ENCODE assay signal across 9 mouse cellular contexts in the genomic region with DNA sequence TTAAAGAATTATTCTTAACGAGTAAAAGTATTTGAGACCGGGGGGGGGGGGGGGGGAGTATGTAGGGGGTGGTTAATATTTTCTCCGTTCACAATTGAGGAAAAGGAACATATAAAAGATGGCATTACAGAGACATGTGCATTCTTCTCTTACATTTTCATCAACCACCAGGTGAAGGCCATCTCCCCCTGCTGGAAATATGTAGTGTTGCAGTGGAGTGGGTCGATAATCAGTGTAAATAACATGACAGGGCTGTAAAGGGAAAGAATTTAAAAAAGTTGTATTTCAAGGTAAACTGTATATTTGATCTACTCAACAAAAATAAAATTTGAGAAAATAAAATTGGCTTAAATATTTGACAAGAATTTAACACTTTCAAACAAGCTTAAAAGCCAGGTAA. TPM values are rescaled to one million over a fixed set of nuclear protein-coding genes. Genes with fewer than 3 reads are reported as not detected.
DNase-seq lines count a peak whose midpoint lies in the region; ATAC-seq and TF ChIP-seq lines count a peak whose summit lies in the region.
"Had no signal": no experiment of that assay in that cellular context is flagged by ENCODE, and none has a peak within 500 bp of the region (broad histone marks: within the 10 kb centered on the region; RNA-seq: fewer than 3 reads in every experiment).

No protein-coding gene starts in this region.

- TF ChIP-seq CTCF in lung, embryonic 14.5 days (IDR thresholded peaks at IDR 0.05; ENCODE audit: low read depth), result peak; percentile 83

- peaks cover 62% of the 10 kb centered on the region for H3K36me3 ChIP-seq in forebrain, embryonic 14.5 days (ENCODE audit: control insufficient read depth, insufficient read depth, low read length)
- peaks cover 44% of the 10 kb centered on the region for H3K36me3 ChIP-seq in forebrain, embryonic 15.5 days
- peaks cover 83% of the 10 kb centered on the region for H3K36me3 ChIP-seq in liver, embryonic 12.5 days
- peaks cover 69% of the 10 kb centered on the region for H3K36me3 ChIP-seq in lung, embryonic 14.5 days (ENCODE audit: insufficient read depth)

- no peaks in the 10 kb centered on the region for H3K27me3 ChIP-seq in forebrain, embryonic 14.5 days (replicated peaks; ENCODE audit: control insufficient read depth, insufficient read depth, low read length)
- H3K27me3 ChIP-seq in forebrain, embryonic 15.5 days, result no peaks in the 10 kb centered on the region
- no peaks in the 10 kb centered on the region for H3K27me3 ChIP-seq in liver, embryonic 12.5 days (replicated peaks)
- no peaks in the 10 kb centered on the region for H3K27me3 ChIP-seq in lung, embryonic 14.5 days (ENCODE audit: insufficient read depth, low read length)
- H3K27me3 ChIP-seq: limb, embryonic 12.5 days had no signal

- H3K9me3 ChIP-seq in forebrain, embryonic 14.5 days (replicated peaks; ENCODE audit: control insufficient read depth, low read length), result no peaks in the 10 kb centered on the region
- no peaks in the 10 kb centered on the region for H3K9me3 ChIP-seq in forebrain, embryonic 15.5 days
- H3K9me3 ChIP-seq in liver, embryonic 12.5 days (replicated peaks), result no peaks in the 10 kb centered on the region
- H3K9me3 ChIP-seq in lung, embryonic 14.5 days (ENCODE audit: low read depth, low read length), result no peaks in the 10 kb centered on the region
- H3K9me3 ChIP-seq: limb, embryonic 12.5 days had no signal

- H3K4me3 ChIP-seq in forebrain, embryonic 14.5 days (ENCODE audit: low read depth, low read length), result no peak overlapping the region
- H3K4me3 ChIP-seq in forebrain, embryonic 15.5 days, result no peak overlapping the region
- no peak overlapping the region for H3K4me3 ChIP-seq in liver, embryonic 12.5 days
- no peak overlapping the region for H3K4me3 ChIP-seq in lung, embryonic 14.5 days (ENCODE audit: low read depth, low read length)
- H3K4me3 ChIP-seq: limb, embryonic 12.5 days had no signal

- ATAC-seq in forebrain, embryonic 14.5 days, result no peak
- ATAC-seq in forebrain, embryonic 15.5 days (replicated peaks), result no peak
- no peak for ATAC-seq in liver, embryonic 12.5 days
- ATAC-seq in activated CD4-positive, CD25-positive, alpha-beta regulatory T cell, adult 4 months, result peak; percentile 49
- ATAC-seq in lung, embryonic 14.5 days (ENCODE audit: insufficient read depth), result no peak

- no peak overlapping the region for H3K9ac ChIP-seq in forebrain, embryonic 14.5 days (ENCODE audit: low read length)
- no peak overlapping the region for H3K9ac ChIP-seq in forebrain, embryonic 15.5 days (replicated peaks)
- H3K9ac ChIP-seq in liver, embryonic 12.5 days, result no peak overlapping the region
- no peak overlapping the region for H3K9ac ChIP-seq in lung, embryonic 14.5 days
- H3K9ac ChIP-seq: limb, embryonic 12.5 days had no signal

- H3K27ac ChIP-seq in forebrain, embryonic 14.5 days (ENCODE audit: low read depth, low read length), result no peak overlapping the region
- H3K27ac ChIP-seq in forebrain, embryonic 15.5 days (replicated peaks), result no peak overlapping the region
- no peak overlapping the region for H3K27ac ChIP-seq in liver, embryonic 12.5 days
- no peak overlapping the region for H3K27ac ChIP-seq in lung, embryonic 14.5 days (ENCODE audit: low read depth)
- H3K27ac ChIP-seq: limb, embryonic 12.5 days had no signal

- DNase-seq in forebrain, embryonic 14.5 days (ENCODE audit: low spot score), result peak; percentile 69
- DNase-seq in liver, result peak; percentile 42
- peak; percentile 34 for DNase-seq in forelimb bud, embryonic 11.5 days (ENCODE audit: low read depth, low spot score)
- peak; percentile 81 for DNase-seq in lung, embryonic 14.5 days
- DNase-seq in thymus, postnatal 0 days (ENCODE audit: low spot score), result peak; percentile 57

- 74% methylated on average over 4 of the region's 4 CpGs for WGBS in forebrain, embryonic 14.5 days
- WGBS in forebrain, embryonic 15.5 days, result 69% methylated on average over 4 of the region's 4 CpGs
- WGBS in liver, embryonic 12.5 days (ENCODE audit: insufficient replicate concordance), result 66% methylated on average over 4 of the region's 4 CpGs
- WGBS in lung, embryonic 14.5 days, result 66% methylated on average over 4 of the region's 4 CpGs

- H3K4me2 ChIP-seq in forebrain, embryonic 14.5 days (ENCODE audit: low read length), result no peak overlapping the region
- no peak overlapping the region for H3K4me2 ChIP-seq in forebrain, embryonic 15.5 days (replicated peaks)
- H3K4me2 ChIP-seq in liver, embryonic 12.5 days, result no peak overlapping the region
- no peak overlapping the region for H3K4me2 ChIP-seq in lung, embryonic 14.5 days
- H3K4me2 ChIP-seq: limb, embryonic 12.5 days had no signal

- H3K4me1 ChIP-seq in forebrain, embryonic 14.5 days (ENCODE audit: control insufficient read depth, insufficient read depth, low read length), result no peaks in the 10 kb centered on the region
- H3K4me1 ChIP-seq in forebrain, embryonic 15.5 days, result no peaks in the 10 kb centered on the region
- H3K4me1 ChIP-seq in liver, embryonic 12.5 days, result no peaks in the 10 kb centered on the region
- no peaks in the 10 kb centered on the region for H3K4me1 ChIP-seq in lung, embryonic 14.5 days (ENCODE audit: insufficient read depth)
- H3K4me1 ChIP-seq: limb, embryonic 12.5 days had no signal

RNA-seq across cellular contexts. Expression of gene Mtrex, which starts 17.5 kb away (rescaled TPM):
- polyA plus RNA-seq in forebrain, embryonic 14.5 days (2014; fragmentation: Nextera tagmentation; extraction: Ambion mirVana), result 70.6 and 77.9 TPM in 2 replicates
- polyA plus RNA-seq in forebrain, embryonic 15.5 days (2015; fragmentation: Nextera tagmentation; extraction: Ambion mirVana), result 65.0 and 67.7 TPM in 2 replicates
- polyA plus RNA-seq in liver, embryonic 12.5 days (2016; fragmentation: Nextera tagmentation; extraction: Ambion mirVana), result 62.8 and 64.8 TPM in 2 replicates
- 10 to 100 TPM; 65.2 to 68.1 TPM for polyA plus RNA-seq in activated CD4-positive, CD25-positive, alpha-beta regulatory T cell, adult 4 months (2017; shearing (Covaris generic))
- polyA plus RNA-seq in lung, embryonic 14.5 days (2014; fragmentation: Nextera tagmentation; extraction: Ambion mirVana), result 82.5 and 83.0 TPM in 2 replicates
- polyA plus RNA-seq in thymus, postnatal 0 days (2015; fragmentation: Nextera tagmentation; extraction: Ambion mirVana), result 54.6 and 56.2 TPM in 2 replicates

RNA-seq across cellular contexts. Expression of gene Dhx29, which starts 17.6 kb away (rescaled TPM):
- polyA plus RNA-seq in forebrain, embryonic 14.5 days (2014; fragmentation: Nextera tagmentation; extraction: Ambion mirVana), result 17.5 and 25.4 TPM in 2 replicates
- polyA plus RNA-seq in forebrain, embryonic 15.5 days (2015; fragmentation: Nextera tagmentation; extraction: Ambion mirVana), result 31.6 and 34.9 TPM in 2 replicates
- 17.8 and 18.3 TPM in 2 replicates for polyA plus RNA-seq in liver, embryonic 12.5 days (2016; fragmentation: Nextera tagmentation; extraction: Ambion mirVana)
- 10 to 100 TPM in 1 of 2 experiments, 1 to 10 TPM in 1; 9.1 to 13.0 TPM for polyA plus RNA-seq in activated CD4-positive, CD25-positive, alpha-beta regulatory T cell, adult 4 months (2017; shearing (Covaris generic))
- 26.7 and 30.6 TPM in 2 replicates for polyA plus RNA-seq in lung, embryonic 14.5 days (2014; fragmentation: Nextera tagmentation; extraction: Ambion mirVana)
- 29.3 and 30.7 TPM in 2 replicates for polyA plus RNA-seq in thymus, postnatal 0 days (2015; fragmentation: Nextera tagmentation; extraction: Ambion mirVana)
